Mouse (Mus musculus) adrenal gland, postnatal 36 days (tissue): ENCODE data around the gene Rnase11. TPM values are rescaled to one million over a fixed set of nuclear protein-coding genes. Genes with fewer than 3 reads are reported as not detected.
"Not testable (repeated sequence)": the region's sequence is repeated elsewhere in the genome, so short reads cannot be mapped to it uniquely, and the experiment has no call there.

ENCODE experiments used
- DNase-seq, 2 experiments: peaks; one replicate each; pipeline ENCODE4 v3.0.0; 2021; ENCODE audit warnings: mixed read lengths in 1 of 2
- total RNA-seq, 2 experiments: library from RNA; stranded (reverse); gene quantifications; 2 replicates each; pipeline ENCODE4 v1.2.3; 2021

The Rnase11 gene
- total RNA-seq, 2 experiments from 2014 or later, result not detected

DNA sequence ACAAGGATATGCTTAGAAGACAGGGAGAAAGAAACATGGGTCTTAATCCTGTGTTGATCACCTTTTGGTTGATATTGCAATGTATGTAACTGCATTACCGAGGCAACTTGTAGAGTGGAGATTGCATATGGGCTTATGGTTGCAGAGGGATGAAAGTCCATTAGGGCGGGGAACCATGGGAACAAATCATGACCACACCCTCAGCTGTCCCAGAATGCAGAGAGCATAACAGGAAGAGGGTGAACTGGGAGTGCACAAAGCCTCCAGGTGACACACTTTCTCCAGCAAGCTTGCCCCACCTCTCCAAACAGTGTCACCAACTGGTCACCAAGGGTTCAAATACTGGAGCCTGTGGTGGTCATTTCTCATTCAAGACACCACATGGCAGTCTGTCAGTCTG is 31.1 kb upstream of the Rnase11 start:
- DNase-seq, result no peak

DNA sequence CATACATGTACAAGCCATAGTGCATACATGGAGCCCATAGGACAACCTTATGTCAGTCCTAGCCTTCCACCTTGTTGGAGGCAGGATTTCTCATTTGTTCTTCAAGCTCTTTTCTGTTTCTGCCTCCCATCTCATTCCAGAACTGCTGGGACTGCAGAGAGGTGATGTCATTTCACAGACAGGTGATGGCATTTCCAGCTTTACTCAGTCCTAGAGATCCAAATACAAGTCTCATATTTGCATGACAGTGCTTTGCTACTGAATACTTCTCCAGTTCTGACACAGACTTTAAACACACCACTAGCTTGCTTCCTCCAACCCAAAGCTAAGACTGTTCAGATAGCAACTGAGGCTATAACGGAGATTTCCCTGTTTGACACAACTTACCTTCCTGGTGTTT is 29.2 kb upstream of the Rnase11 start:
- no peak for DNase-seq

GRCm38 (mm10) chr14:51074335-51074734 is 24.4 kb upstream of the Rnase11 start, which contains the start of gene Olfr750:
TSS of gene Olfr750 (minus strand) at chr14:51074435.
- no peak for DNase-seq

DNA sequence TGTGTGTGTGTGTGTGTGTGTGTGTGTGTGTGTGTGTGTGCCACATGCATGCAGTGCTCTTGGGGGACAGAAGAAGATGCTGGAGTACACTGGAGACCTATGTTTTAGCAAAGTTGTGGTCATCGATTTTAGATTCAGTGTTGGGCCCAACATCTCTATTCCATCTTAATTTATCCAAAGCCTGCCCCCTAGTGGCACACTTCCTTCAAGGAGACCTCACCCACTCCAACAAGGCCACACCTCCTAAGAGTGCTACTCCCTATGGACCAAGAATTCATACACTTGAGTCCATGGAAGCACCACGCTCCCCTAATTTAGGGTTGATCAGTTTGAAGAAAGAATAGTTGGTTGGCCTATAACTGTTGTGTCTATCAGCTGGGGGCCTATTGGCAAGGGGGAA is 19.7 kb upstream of the Rnase11 start:
- peak; percentile 35 to 57 for DNase-seq

GRCm38 (mm10) chr14:51068956-51069355 is 19.0 kb upstream of the Rnase11 start:
- no peak for DNase-seq

DNA sequence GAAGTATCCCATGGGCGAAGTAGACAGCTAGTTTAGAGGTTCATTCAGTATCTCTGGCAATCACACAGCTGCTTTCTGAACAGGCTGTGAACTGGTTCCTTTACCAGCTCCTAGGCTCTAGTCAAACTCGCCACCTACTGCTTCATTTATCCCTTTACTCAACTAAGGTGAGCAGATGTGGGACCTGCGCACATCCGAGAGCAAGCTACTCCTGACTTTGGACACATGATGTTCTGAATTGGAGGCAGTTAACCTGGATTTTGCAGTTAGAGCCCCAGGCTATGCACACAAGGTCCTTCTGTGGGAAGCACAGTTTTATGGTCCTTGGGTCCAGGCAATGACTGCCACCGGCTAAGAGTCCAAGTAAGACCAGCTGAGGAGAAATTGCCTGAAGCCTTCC is 10.8 kb upstream of the Rnase11 start:
- DNase-seq, result no peak

- DNase-seq, result no peak
These were observed 7.5 kb upstream of the Rnase11 start, which contains the start of gene Rnase12 for GRCm38 (mm10) chr14:51057401-51057831. TSS of gene Rnase12 (minus strand) at chr14:51057661.

GRCm38 (mm10) chr14:51054243-51055237 is 4.6 kb upstream of the Rnase11 start:
- DNase-seq, result no peak

- no peak for DNase-seq
These were observed 3.2 kb upstream of the Rnase11 start for GRCm38 (mm10) chr14:51053176-51053575.

- DNase-seq, result no peak
These were observed 2.0 kb upstream of the Rnase11 start for GRCm38 (mm10) chr14:51051941-51052340.

DNA sequence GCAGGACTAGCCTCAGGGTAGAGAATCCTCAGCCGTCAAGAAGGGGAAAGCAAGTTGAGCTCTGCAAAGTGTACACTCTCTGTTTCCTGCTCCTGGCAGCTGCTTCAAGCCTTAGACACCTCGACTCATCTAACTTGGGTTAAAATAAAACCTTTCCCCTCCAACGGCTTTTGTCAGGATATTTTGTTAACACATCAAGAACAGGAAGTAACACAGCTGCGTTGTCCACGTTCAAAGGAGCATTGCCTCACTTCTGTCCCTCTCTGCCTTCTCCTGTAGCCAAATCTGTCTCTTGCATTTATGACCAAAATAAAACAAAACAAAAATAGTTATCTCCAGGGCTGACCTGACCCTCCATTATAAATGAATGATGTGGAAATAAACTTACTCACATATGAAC is 2.1 kb downstream of the Rnase11 start:
- DNase-seq, result no peak

DNA sequence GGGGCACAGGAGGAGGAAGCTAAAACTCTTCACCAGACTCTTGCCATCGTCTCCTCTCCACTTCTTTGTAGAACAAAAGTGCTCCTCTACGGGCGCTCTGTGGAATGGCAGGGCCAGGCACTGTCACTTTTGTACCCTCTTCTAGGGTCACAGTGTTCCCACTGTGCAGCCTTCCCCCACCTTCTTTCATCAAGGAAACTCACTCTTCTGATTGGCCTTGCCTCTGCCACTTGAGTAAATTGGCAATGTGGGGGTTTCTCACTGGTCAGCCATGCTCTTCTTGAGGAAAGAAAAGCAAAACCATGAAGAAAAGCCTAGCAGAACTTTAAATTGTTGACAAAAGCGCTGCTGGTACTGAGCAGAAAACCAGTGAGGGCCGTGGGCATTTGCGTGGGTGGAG is 8.2 kb downstream of the Rnase11 start, which contains the start of gene Rnase9:
Rnase9 (minus strand) TSS at position 101 of the 400 bp plus-strand sequence.
- DNase-seq, result no peak

GRCm38 (mm10) chr14:51036214-51036613 is 13.7 kb downstream of the Rnase11 start:
- no peak for DNase-seq

- DNase-seq, result no peak
These were observed 14.8 kb downstream of the Rnase11 start for GRCm38 (mm10) chr14:51035206-51035605.

DNA sequence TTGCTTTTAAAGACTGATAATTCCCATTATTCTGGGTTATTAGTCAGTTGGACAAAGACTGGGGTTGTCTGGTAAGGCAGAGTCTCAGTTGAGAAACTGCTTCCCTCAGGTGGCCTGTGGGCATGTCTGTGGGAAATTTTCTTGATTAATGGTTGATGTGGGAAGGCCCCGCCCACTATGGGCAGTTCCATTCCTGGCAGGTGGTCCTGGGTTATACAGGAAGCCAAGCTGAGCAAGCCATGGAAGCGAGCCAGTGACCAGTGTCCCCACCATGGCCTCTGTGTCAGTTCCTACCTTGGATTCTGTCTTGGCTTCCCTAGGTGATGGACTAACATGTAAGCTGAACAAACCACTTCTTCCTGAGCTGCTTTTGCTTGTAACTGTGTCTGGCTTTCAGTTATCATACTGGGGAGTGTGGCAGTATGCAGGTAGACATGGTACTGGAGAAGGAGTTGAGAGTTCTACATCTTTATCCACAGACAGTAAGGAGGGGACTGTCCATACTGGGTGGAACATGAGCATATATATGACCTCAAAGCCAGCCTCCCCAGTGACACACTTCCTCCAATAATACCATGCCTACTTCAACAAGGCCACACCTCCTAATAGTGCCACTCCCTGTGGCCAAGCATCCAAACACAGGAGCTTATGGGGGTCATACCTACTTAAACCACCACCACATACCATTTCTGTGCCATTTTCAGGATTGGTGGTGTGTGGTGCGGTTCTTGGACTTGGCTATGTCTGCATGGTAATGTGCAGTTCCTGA is 22.4 kb downstream of the Rnase11 start:
- DNase-seq, result no peak

GRCm38 (mm10) chr14:51026391-51027133 is 23.4 kb downstream of the Rnase11 start:
- peak; percentile 61 to 63 for DNase-seq

- DNase-seq, result no peak
These were observed 25.1 kb downstream of the Rnase11 start for GRCm38 (mm10) chr14:51024820-51025219.

- no peak for DNase-seq
These were observed 26.5 kb downstream of the Rnase11 start for GRCm38 (mm10) chr14:51023457-51023856.

DNA sequence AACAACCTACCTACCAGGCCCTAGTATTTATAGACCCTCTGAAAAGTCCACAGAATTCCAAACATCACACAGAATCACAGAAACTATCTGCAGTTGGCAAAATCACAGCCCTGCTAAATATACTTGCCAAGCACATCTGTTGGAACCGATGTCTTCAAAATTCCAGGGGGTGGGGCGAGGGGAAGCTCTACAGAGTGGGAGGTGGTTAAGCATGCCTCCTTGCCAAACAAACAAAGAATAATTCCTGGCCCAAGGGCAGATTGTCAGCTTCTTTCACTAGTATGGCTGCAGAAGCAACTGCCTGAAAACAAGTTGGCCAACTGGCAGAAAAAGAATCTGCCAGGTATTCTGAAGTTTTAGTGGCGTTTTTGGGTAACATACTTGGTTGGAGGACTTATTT is 32.7 kb downstream of the Rnase11 start:
- peak in 1 of 2 experiments; percentile 28 for DNase-seq

- DNase-seq, result no peak
These were observed 34.2 kb downstream of the Rnase11 start for GRCm38 (mm10) chr14:51015780-51016179.

DNA sequence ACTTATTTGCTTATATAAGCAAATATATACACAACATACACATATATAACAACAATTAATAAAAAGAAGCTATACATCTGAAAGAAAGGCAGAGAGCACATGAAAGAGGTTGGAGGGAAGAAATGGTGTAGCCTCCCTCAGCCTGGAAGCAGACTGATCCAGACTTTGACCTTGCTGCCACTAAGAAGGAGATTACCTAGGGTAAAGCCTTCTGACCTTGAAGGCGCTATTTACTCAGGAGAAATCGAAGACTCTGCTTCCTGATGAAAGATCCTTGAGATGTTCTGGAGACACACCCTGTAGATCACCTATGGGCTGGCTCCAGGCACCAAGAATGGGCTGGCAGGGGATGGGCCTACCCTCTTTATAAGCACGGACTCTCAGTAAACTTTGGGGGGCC is 35.2 kb downstream of the Rnase11 start:
- not testable (repeated sequence) for DNase-seq

- peak in 1 of 2 experiments; percentile 32 for DNase-seq
These were observed 40.4 kb downstream of the Rnase11 start for GRCm38 (mm10) chr14:51009572-51009971.
